Mouse (Mus musculus) neural tube, embryonic 15.5 days (tissue): ENCODE data around the gene Ctnnal1. TPM values are rescaled to one million over a fixed set of nuclear protein-coding genes. Genes with fewer than 3 reads are reported as not detected.
"Not testable (repeated sequence)": the region's sequence is repeated elsewhere in the genome, so short reads cannot be mapped to it uniquely, and the experiment has no call there.

Experiments
- ATAC-seq: fragments of 200-750 bp; cut with Nextera tagmentation; 2 replicates; pipeline ENCODE4 v1.8.0; 2017; ENCODE audit warnings: mild to moderate bottlenecking, moderate TSS enrichment, moderate library complexity; ENCODE audit not compliant: low FRiP score
- H3K27ac ChIP-seq: fragments of 300-500 bp; sonication (generic); replicated peaks from 2 replicates; pipeline ENCODE4 v1.5.1; 2015; ENCODE audit warnings: mild to moderate bottlenecking, inconsistent platforms
- H3K27me3 ChIP-seq: fragments of 300-500 bp; sonication (generic); replicated peaks from 2 replicates; pipeline ENCODE4 v1.6.1; 2015; ENCODE audit warnings: inconsistent platforms
- H3K36me3 ChIP-seq: fragments of 300-500 bp; sonication (generic); 2 replicates; pipeline ENCODE4 v1.6.1; 2015; ENCODE audit warnings: inconsistent platforms
- H3K4me1 ChIP-seq: fragments of 300-500 bp; sonication (generic); 2 replicates; pipeline ENCODE4 v1.6.1; 2015; ENCODE audit warnings: inconsistent platforms
- H3K4me2 ChIP-seq: fragments of 300-500 bp; sonication (generic); 2 replicates; pipeline ENCODE4 v1.6.1; 2015; ENCODE audit warnings: inconsistent platforms, mild to moderate bottlenecking, moderate library complexity
- H3K4me3 ChIP-seq: fragments of 300-500 bp; sonication (generic); replicated peaks from 2 replicates; pipeline ENCODE4 v1.5.1; 2015; ENCODE audit warnings: mild to moderate bottlenecking, inconsistent platforms
- H3K9ac ChIP-seq: fragments of 300-500 bp; sonication (generic); replicated peaks from 2 replicates; pipeline ENCODE4 v1.6.1; 2015; ENCODE audit warnings: mild to moderate bottlenecking, inconsistent platforms
- H3K9me3 ChIP-seq: fragments of 300-500 bp; sonication (generic); replicated peaks from 2 replicates; pipeline ENCODE4 v1.6.1; 2016; ENCODE audit warnings: inconsistent platforms
- WGBS: fragments of 180-500 bp; shearing (Covaris S2); methylation state at CpG from one replicate; pipeline ENCODE4 v1.1.7; 2015; ENCODE audit warnings: mixed read lengths; 5-methylcytosine and 5-hydroxymethylcytosine counted together
- polyA plus RNA-seq: library from polyadenylated mRNA; unstranded; fragments of >200 nt; fragmentation: Nextera tagmentation; extraction: Ambion mirVana; gene quantifications from 2 replicates; pipeline ENCODE4 v1.2.1, GENCODE M21; 2015

Gene Ctnnal1
- polyA plus RNA-seq, 1 experiment from 2014 or later: 16.0 TPM

DNA sequence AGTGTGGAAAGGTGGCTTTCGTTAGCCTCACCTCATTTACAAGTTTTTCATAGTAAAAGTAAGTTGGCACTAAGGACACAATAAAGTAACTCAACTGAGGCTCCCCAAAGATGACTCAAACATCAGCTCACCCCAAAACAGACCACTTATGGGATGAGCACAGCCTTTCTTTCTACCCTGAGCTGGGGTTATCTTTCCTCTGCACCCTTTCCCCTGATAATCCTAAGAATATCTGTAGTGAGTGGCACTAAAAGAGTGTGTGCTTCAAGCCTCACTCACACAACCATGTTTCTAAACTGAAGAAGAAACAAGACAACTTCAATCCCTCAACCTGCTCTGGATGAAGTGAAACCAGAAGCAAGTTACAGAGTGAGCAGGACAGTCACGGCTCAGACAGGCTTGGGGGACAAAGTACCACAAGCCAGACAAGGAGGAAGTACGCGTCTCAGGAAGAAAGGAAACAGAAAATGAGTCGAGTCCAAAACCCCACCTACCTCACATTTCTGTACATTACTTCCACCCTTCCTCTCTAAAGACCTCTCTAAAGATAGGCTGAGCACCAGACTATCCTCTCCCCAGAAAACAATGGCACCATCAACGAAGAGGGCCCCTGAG lies 27.6 kb upstream of the Ctnnal1 start:
- 91% methylated on average over 6 of the region's 6 CpGs for WGBS
- no peaks in the 10 kb centered on the region for H3K27me3 ChIP-seq
- H3K9me3 ChIP-seq: no peaks in the 10 kb centered on the region
- no peak overlapping the region for H3K9ac ChIP-seq
- H3K4me1 ChIP-seq: no peaks in the 10 kb centered on the region
- ATAC-seq: no peak
- no peak overlapping the region for H3K4me2 ChIP-seq
- no peak overlapping the region for H3K27ac ChIP-seq
- peaks cover 14% of the 10 kb centered on the region for H3K36me3 ChIP-seq
- H3K4me3 ChIP-seq: no peak overlapping the region

DNA sequence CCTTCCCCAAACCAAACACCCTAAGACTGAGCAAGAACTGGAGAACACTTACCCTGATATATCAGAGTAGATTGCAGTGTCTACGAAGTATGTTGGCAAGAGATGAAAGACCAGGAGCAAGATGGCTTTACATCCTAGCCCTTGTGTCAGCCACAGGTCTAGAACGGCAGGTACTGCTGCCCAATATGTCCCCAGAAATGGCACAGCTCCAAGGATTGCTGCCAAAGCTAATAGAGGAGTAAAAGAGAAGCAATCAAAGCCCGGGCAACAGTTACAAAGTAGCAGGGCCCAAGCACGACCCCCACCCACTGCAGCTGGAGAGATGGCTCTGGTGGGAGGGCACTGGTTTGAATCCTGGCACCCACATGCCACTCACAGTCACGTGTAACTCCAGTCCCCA lies 23.5 kb upstream of the Ctnnal1 start:
- H3K9ac ChIP-seq: no peak overlapping the region
- H3K4me3 ChIP-seq: no peak overlapping the region
- no peak overlapping the region for H3K4me2 ChIP-seq
- H3K4me1 ChIP-seq: no peaks in the 10 kb centered on the region
- peaks cover 29% of the 10 kb centered on the region for H3K36me3 ChIP-seq
- no peak for ATAC-seq
- no peak overlapping the region for H3K27ac ChIP-seq
- no peaks in the 10 kb centered on the region for H3K9me3 ChIP-seq
- WGBS: 74% methylated on average over 5 of the region's 5 CpGs
- H3K27me3 ChIP-seq: no peaks in the 10 kb centered on the region

DNA sequence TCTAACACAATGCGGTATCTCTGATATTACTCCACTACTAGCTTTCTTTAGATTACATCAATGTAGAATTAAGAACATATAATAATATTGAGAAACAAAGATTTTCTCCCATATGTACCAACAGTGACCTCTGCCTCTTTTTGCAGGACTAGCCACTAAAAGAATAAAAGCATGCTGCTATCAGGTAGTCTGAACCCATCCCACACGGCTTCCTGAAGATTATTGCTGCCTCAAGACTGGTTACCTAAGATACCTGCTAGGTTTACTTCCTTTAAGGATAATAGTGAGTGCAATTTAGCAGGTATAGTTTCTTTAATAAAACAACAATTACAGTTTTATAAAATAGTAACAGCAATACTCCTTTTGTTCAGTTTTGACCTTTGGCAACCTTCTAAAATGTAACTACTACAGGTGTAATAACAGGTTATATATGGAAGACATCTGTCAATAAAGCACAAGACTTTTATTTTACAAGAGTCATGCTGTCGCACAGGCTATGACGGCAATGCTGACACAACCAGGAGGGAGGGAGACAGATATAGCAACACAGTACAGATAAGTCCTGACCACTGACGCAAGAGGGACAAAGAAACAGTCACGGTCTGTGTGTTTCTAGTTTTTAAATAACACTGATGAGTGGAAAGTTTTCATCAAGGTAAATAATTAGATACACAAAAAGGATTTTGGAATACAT lies 21.4 kb upstream of the Ctnnal1 start:
- H3K4me3 ChIP-seq: no peak overlapping the region
- 94% methylated on average over 6 of the region's 6 CpGs for WGBS
- no peaks in the 10 kb centered on the region for H3K27me3 ChIP-seq
- H3K27ac ChIP-seq: no peak overlapping the region
- H3K9ac ChIP-seq: no peak overlapping the region
- H3K4me1 ChIP-seq: no peaks in the 10 kb centered on the region
- no peak overlapping the region for H3K4me2 ChIP-seq
- ATAC-seq: no peak
- peaks cover 30% of the 10 kb centered on the region for H3K36me3 ChIP-seq
- no peaks in the 10 kb centered on the region for H3K9me3 ChIP-seq

DNA sequence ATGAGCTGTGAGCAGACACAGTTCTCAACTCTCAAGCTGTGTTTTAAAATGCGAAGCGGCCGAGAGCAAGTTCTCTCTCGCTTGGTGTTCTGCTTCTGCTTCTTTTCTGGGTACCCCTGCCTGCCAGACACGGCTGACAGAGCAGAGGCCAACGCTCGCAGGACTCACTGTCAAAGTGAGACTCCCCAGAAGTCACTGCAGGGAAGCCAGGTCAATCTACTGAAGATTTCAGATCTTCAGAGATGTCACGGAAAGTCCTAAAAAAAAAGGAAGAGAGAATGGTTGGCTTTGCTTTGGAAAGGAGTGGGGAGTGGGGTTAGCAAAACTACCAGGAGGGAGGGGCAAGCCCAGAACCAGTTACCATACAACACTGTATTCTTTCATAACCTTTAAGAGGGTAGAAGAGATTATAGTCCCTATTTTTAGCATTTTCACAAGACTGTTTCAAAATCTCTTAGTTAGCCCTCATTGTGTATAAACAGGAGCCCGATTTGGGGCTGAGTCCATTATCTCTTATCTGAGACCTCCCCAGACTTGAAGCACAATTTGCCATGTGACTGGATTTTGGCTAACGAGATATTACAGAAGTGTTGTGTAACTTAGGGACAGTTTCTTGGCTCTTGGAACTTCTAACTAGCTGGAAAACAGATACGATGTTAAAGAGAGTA lies 15.2 kb upstream of the Ctnnal1 start:
- no peaks in the 10 kb centered on the region for H3K4me1 ChIP-seq
- no peak overlapping the region for H3K9ac ChIP-seq
- no peaks in the 10 kb centered on the region for H3K27me3 ChIP-seq
- no peaks in the 10 kb centered on the region for H3K9me3 ChIP-seq
- ATAC-seq: no peak
- H3K4me2 ChIP-seq: no peak overlapping the region
- WGBS: 88% methylated on average over 11 of the region's 11 CpGs
- H3K4me3 ChIP-seq: no peak overlapping the region
- peaks cover 25% of the 10 kb centered on the region for H3K36me3 ChIP-seq
- H3K27ac ChIP-seq: no peak overlapping the region

DNA sequence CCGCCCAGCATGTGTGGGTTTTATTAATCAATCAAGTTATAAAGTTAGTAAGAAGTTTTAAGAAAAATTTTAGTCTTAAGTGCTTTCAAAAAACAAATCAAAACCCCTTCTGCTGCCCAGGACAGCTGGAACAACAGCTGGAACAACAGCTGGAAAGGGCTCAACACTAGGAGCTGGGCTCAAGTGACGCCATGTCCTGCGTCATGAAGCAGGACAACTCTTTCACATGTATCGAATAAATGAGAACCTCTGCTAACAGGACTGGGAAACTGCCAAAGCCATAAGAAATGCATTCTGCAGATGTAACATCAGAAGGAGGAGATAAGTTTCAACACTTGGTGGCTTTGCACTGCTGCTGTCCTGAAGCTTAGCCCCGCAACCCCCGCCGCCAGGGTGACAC lies 14.0 kb upstream of the Ctnnal1 start:
- ATAC-seq: no peak
- no peak overlapping the region for H3K27ac ChIP-seq
- no peak overlapping the region for H3K4me2 ChIP-seq
- no peaks in the 10 kb centered on the region for H3K27me3 ChIP-seq
- H3K36me3 ChIP-seq: peaks cover 21% of the 10 kb centered on the region; the same call in 1 of the 2 replicates
- no peaks in the 10 kb centered on the region for H3K4me1 ChIP-seq
- H3K9ac ChIP-seq: no peak overlapping the region
- WGBS: 94% methylated on average over 7 of the region's 7 CpGs
- H3K4me3 ChIP-seq: no peak overlapping the region
- no peaks in the 10 kb centered on the region for H3K9me3 ChIP-seq

DNA sequence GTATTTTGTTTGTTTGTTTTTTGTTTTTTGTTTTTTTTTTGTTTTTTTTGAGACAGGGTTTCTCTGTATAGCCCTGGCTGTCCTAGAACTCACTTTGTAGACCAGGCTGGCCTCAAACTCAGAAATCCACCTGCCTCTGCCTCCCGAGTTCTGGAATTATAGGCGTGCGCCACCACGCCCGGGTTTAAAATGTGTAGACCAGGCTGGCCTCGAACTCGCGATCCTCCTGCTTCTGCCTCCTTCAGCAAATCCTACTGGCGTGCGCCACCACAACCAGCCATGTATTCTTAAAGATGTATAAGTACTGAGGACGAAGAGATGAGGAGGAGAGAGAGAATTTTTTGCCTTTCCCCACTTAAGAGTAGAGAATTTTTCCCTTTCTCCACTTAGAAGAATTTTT lies 5.6 kb upstream of the Ctnnal1 start:
- not testable (repeated sequence) for H3K9ac ChIP-seq, H3K27ac ChIP-seq, H3K27me3 ChIP-seq, H3K4me2 ChIP-seq, H3K4me1 ChIP-seq, H3K9me3 ChIP-seq, ATAC-seq, H3K36me3 ChIP-seq, H3K4me3 ChIP-seq
- 98% methylated on average over 11 of the region's 11 CpGs for WGBS

DNA sequence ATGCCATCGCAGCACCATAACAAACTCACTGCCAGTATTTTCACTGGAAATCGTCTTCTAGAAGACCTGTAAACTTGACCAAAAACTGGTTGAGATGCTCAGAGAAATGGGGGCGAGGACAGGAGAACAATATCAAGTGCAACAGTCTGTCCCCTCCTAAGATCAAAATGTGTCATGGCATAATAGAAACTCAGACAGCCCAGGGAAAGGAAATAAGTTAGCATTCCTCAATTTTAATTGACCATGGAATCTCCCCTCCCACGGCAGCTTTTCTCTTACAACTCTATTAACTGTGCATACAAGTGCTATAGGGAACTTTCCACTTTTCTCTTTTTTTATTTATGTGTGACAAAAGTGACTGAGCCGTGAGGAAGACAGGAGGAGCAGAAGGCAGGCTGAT lies 2.8 kb upstream of the Ctnnal1 start:
- Histone ChIP-seq H3K4me1 (peaks cover 20% of the 10 kb centered on the region), H3K9me3 (0 out of 2 replicates have a peak, but pooled peaks cover 2% of the 10 kb centered on the region), H3K36me3 (no peaks in the 10 kb centered on the region), H3K27me3 (no peaks in the 10 kb centered on the region), H3K4me2 (no peak overlapping the region), H3K9ac (no peak overlapping the region), H3K4me3 (no peak overlapping the region), H3K27ac (no peak overlapping the region)
- ATAC-seq: no peak
- WGBS: 74% methylated on average over 5 of the region's 5 CpGs

DNA sequence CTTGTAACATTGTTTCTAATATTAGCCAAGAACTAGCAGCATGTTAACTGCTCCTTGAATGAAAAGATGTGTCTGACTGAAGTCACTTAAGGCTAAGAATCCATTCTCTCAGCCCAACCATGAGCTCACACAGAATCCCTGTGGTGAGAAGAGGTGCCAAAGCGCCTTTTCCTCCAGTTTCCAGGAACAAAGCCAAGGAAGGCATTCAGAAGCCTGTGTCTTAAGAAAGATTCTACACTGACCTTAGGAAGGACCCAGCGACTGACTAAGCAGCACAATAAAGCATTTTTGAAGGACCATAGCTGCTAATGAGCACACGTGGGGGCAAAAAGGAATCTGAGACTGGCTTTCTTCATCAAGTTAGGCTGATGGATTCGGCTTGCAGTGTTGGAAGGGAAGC lies 983 bp upstream of the Ctnnal1 start:
- Histone ChIP-seq H3K4me2 (no peak overlapping the region), H3K27me3 (no peaks in the 10 kb centered on the region), H3K9me3 (0 out of 2 replicates have a peak, but pooled peaks cover 2% of the 10 kb centered on the region), H3K27ac (no peak overlapping the region; the same call in 1 of the 2 replicates), H3K4me3 (no peak overlapping the region), H3K9ac (no peak overlapping the region), H3K4me1 (peaks cover 20% of the 10 kb centered on the region), H3K36me3 (no peaks in the 10 kb centered on the region)
- 45% methylated on average over 4 of the region's 4 CpGs for WGBS
- ATAC-seq: no peak

DNA sequence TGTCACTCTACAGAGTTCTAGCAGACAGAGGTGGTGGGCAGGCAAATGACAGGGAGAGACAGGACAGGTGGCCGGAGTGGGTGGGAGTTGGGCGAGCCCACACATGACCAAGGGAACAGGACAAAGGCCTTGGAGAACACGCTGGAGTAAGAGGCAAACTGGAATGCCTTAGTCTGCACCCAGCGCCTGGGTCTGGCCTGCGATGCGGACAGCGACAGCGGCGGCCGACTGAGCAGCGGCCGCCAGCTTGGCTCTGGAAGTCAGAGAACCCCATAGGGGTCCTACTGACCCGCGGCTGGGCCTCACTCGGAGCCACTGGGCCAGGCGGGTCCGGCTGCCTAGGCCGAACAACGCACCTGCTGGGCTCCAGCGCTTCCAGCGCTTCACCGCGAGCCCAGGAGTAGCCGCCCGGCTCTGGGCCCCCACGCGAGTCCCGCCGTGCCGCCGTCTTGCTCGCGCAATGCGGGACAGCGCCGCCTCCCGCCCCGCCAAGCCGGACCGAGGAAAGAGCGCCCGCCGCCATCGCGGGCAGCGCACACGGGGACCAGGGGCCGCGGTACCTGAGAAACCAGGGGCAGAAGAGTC lies 479 bp downstream of the Ctnnal1 start:
- ATAC-seq: peak; percentile 75
- Histone ChIP-seq H3K4me1 (peaks cover 20% of the 10 kb centered on the region), H3K9ac (peak overlapping the region; percentile 86), H3K4me2 (peak overlapping the region; percentile 81), H3K4me3 (peak overlapping the region; percentile 84), H3K36me3 (no peaks in the 10 kb centered on the region), H3K27me3 (no peaks in the 10 kb centered on the region), H3K9me3 (no peaks in the 10 kb centered on the region), H3K27ac (peak overlapping the region; percentile 84)
- WGBS: under 1% methylated on average over 49 of the region's 49 CpGs

DNA sequence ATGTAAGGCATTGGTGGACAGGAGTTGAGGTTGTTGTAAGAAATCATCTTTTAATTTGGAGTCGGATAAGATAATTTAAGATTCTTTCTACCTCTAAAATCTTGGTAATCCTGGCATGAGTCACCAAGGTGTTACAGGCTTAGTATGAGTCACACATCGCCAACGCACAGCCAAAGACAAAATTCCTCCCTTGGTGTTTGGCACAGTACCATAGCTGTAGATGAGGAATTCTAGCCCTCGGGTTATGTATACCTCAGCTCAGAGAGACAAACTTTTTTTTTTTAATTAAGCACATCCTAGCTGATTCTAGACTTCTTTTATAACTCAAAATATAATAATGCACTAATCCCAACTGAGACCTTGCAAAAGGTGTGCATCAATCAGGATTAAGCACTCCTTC lies 972 bp downstream of the Ctnnal1 start:
- peak overlapping the region; percentile 84 for H3K27ac ChIP-seq
- peak overlapping the region; percentile 84 for H3K4me3 ChIP-seq
- no peak for ATAC-seq
- peak overlapping the region; percentile 81 for H3K4me2 ChIP-seq
- no peaks in the 10 kb centered on the region for H3K36me3 ChIP-seq
- peak overlapping the region; percentile 86 for H3K9ac ChIP-seq
- H3K9me3 ChIP-seq: no peaks in the 10 kb centered on the region
- H3K4me1 ChIP-seq: peaks cover 20% of the 10 kb centered on the region
- WGBS: 42% methylated on average over 4 of the region's 4 CpGs
- H3K27me3 ChIP-seq: no peaks in the 10 kb centered on the region

DNA sequence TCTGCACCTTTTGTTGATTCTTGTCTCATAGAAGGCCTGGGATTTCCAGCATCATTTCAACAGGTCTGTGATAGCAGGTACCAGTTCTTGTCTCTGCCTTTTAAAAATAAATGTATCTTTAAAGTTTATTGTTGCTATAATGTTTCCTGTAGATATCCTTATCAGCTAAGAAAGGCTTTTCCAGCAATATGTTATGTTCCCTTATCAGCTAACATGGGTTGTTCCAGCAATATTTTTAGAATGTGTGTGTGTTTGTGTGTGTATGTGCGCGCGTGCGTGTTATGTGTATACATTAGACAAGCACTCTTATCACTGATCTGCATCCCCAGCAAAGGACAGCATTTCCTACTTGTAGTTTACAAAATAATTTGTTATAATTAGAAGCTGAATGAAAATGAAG lies 3.4 kb downstream of the Ctnnal1 start:
- H3K27ac ChIP-seq: no peak overlapping the region
- no peak overlapping the region for H3K4me2 ChIP-seq
- H3K4me1 ChIP-seq: peaks cover 20% of the 10 kb centered on the region
- H3K27me3 ChIP-seq: no peaks in the 10 kb centered on the region
- no peaks in the 10 kb centered on the region for H3K36me3 ChIP-seq
- H3K9ac ChIP-seq: no peak overlapping the region
- 92% methylated on average over 4 of the region's 4 CpGs for WGBS
- H3K9me3 ChIP-seq: no peaks in the 10 kb centered on the region
- ATAC-seq: no peak
- H3K4me3 ChIP-seq: no peak overlapping the region

DNA sequence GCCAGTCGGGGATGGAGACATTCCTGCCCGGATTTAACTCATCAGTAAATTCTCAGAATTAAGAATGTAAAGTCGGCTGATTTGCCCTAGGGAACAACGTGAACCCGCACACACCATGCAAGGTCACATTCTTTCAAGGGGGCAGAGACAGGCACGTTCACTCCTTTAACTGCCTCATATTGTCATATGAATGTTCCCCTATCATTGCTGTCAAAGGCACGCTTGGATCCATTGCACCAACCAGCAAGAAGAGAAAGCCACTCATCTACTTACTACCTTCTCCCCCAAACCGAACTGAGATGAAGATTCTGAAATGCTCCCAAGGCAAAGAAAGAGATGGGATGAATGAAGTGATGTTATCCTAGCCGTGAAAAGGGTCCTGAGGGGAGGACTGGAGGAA lies 6.3 kb downstream of the Ctnnal1 start:
- Histone ChIP-seq H3K9me3 (no peaks in the 10 kb centered on the region), H3K27ac (no peak overlapping the region), H3K4me3 (no peak overlapping the region), H3K4me1 (peaks cover 15% of the 10 kb centered on the region), H3K4me2 (no peak overlapping the region), H3K36me3 (no peaks in the 10 kb centered on the region), H3K9ac (no peak overlapping the region), H3K27me3 (no peaks in the 10 kb centered on the region)
- ATAC-seq: no peak
- WGBS: 82% methylated on average over 9 of the region's 9 CpGs
